Mouse (Mus musculus) myocyte (in vitro differentiated cells): ENCODE results near the gene Gm20388. TPM values are rescaled to one million over a fixed set of nuclear protein-coding genes. Genes with fewer than 3 reads are reported as not detected.

ENCODE experiments used
- H3K27me3 ChIP-seq: one replicate; pipeline ENCODE4 v1.6.1; 2011; ENCODE audit not compliant: control insufficient read depth, insufficient read depth, insufficient read length
- H3K36me3 ChIP-seq: one replicate; pipeline ENCODE4 v1.6.1; 2011; ENCODE audit not compliant: control insufficient read depth, insufficient read depth
- H3K4me2 ChIP-seq: one replicate; pipeline ENCODE4 v1.6.1; 2011; ENCODE audit warnings: low read depth, control low read depth
- H3K4me3 ChIP-seq: one replicate; pipeline ENCODE4 v1.5.1; 2011; ENCODE audit warnings: mild to moderate bottlenecking, control low read depth, moderate library complexity
- H3K79me2 ChIP-seq: one replicate; pipeline ENCODE4 v1.6.1; 2011; ENCODE audit not compliant: control insufficient read depth, insufficient read depth
- H3ac ChIP-seq: one replicate; pipeline ENCODE4 v1.6.1; 2011; ENCODE audit not compliant: control insufficient read depth, insufficient read length
- CEBPB ChIP-seq: IDR thresholded peaks from 2 replicates; pipeline ENCODE4 v1.6.1; 2011; ENCODE audit warnings: mild to moderate bottlenecking, moderate library complexity; ENCODE audit not compliant: poor library complexity, insufficient read depth, severe bottlenecking
- E2F4 ChIP-seq: IDR thresholded peaks from one replicate; pipeline ENCODE4 v1.6.1; 2011; ENCODE audit warnings: mild to moderate bottlenecking, control low read depth, moderate library complexity; ENCODE audit not compliant: insufficient read depth
- MAX ChIP-seq: IDR thresholded peaks from one replicate; pipeline ENCODE4 v1.6.1; 2011; ENCODE audit warnings: low read depth, mild to moderate bottlenecking, control low read depth
- MYOD1 ChIP-seq, 3 experiments: IDR thresholded peaks; one replicate each; pipeline ENCODE4 v1.6.1; 2011; ENCODE audit warnings: control low read depth in 2 of 3, low read depth in 2 of 3, mild to moderate bottlenecking in 2 of 3, moderate library complexity in 1 of 3; ENCODE audit not compliant: insufficient read length in 2 of 3, control insufficient read depth in 1 of 3
- MYOG ChIP-seq, 3 experiments: IDR thresholded peaks; one replicate each; pipeline ENCODE4 v1.6.1; 2011; ENCODE audit warnings: control low read depth in 2 of 3, low read depth in 2 of 3, mild to moderate bottlenecking in 2 of 3; ENCODE audit not compliant: insufficient read length in 2 of 3, control insufficient read depth in 1 of 3, insufficient read depth in 1 of 3
- POLR2A ChIP-seq: IDR thresholded peaks from one replicate; pipeline ENCODE4 v1.6.1; 2011; ENCODE audit warnings: low read depth, mild to moderate bottlenecking, control low read depth, moderate library complexity; ENCODE audit not compliant: insufficient read length
- POLR2AphosphoS2 ChIP-seq: IDR thresholded peaks from one replicate; pipeline ENCODE4 v1.6.1; 2011; ENCODE audit warnings: low read depth, control low read depth; ENCODE audit not compliant: insufficient read length
- REST ChIP-seq: IDR thresholded peaks from one replicate; pipeline ENCODE4 v1.6.1; 2011; ENCODE audit warnings: mild to moderate bottlenecking, control low read depth, moderate library complexity; ENCODE audit not compliant: insufficient read depth, insufficient read length
- SRF ChIP-seq: IDR thresholded peaks from one replicate; pipeline ENCODE4 v1.6.1; 2011; ENCODE audit warnings: low read depth; ENCODE audit not compliant: control insufficient read depth, insufficient read length
- TCF12 ChIP-seq: IDR thresholded peaks from one replicate; pipeline ENCODE4 v1.6.1; 2011; ENCODE audit warnings: mild to moderate bottlenecking, control low read depth; ENCODE audit not compliant: poor library complexity, insufficient read depth, severe bottlenecking
- TCF3 ChIP-seq: IDR thresholded peaks from one replicate; pipeline ENCODE4 v1.6.1; 2011; ENCODE audit warnings: low read depth, control low read depth; ENCODE audit not compliant: insufficient read length
- USF1 ChIP-seq: IDR thresholded peaks from one replicate; pipeline ENCODE4 v1.6.1; 2011; ENCODE audit warnings: low read depth, mild to moderate bottlenecking, control low read depth, moderate library complexity
- polyA plus RNA-seq: library from polyadenylated mRNA; unstranded; fragments of >200 nt; fragmentation: generic; extraction: Trizol; gene quantifications from one replicate; pipeline ENCODE4 v1.2.1, GENCODE M21; 2012; ENCODE audit warnings: missing spikeins

Gene Gm20388
- polyA plus RNA-seq, 1 experiment, result 15.3 TPM

DNA sequence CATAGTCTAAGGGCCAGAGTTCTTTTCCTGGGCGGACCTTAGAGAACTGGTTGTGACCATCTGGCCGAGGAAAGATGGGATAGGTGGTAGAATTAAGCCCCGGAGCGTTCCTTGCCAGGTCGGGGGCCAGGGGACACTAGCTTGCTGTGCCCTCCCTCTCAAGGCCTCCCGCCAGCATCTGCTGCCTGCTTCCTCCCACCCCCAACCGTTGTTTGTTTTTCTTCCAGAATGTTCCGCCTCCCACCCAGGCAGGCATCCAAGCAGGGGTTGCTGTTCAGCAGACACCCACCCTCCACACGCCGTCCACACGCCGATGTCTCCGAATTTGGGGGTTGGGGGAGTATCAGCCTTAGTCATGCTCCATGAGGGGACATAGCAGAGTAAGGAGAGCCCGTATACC lies 367.4 kb downstream of the Gm20388 start:
- no peak overlapping the region for H3K4me2 ChIP-seq

DNA sequence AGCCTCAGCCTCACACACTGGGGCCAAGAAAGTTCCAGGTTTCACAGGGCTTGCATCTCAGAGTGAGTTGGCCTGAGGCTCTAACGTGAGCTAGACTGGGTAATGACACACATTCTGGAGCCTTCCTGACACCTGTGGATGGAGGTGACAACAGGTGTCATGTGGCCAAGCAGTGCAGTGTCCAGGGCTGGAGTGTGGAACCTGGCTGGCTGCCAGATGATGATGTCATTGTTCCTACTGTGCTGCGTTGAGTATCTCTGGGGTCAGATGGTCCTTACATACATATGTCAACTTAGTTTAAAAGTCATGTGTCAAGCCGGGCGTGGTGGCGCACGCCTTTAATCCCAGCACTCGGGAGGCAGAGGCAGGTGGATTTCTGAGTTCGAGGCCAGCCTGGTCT lies 368.8 kb downstream of the Gm20388 start:
- H3K4me3 ChIP-seq, result no peak overlapping the region
- no peaks in the 10 kb centered on the region for H3K27me3 ChIP-seq
- H3K79me2 ChIP-seq, result peaks cover 23% of the 10 kb centered on the region
- no peak for TF ChIP-seq REST
- TF ChIP-seq MYOG (IDR thresholded peaks at IDR 0.05; ENCODE audit: control insufficient read depth in 1 of 3, insufficient read depth in 1 of 3, insufficient read length in 2 of 3, low read depth in 2 of 3), result peak in 1 of 3 experiments; percentile 28
- H3K36me3 ChIP-seq, result no peaks in the 10 kb centered on the region
- no peak overlapping the region for H3K4me2 ChIP-seq
- no peak overlapping the region for H3ac ChIP-seq

More for the DNA sequence above, 367.4 kb downstream of the Gm20388 start:
- TF ChIP-seq TCF12, result no peak
- no peak for TF ChIP-seq MAX
- TF ChIP-seq TCF3, result no peak
- TF ChIP-seq CEBPB, result no peak
- no peak for TF ChIP-seq USF1
- no peak for TF ChIP-seq E2F4
- no peak for TF ChIP-seq POLR2A
- no peak for TF ChIP-seq POLR2AphosphoS2
- no peak for TF ChIP-seq SRF
- no peak for TF ChIP-seq MYOD1 (IDR thresholded peaks at IDR 0.05; ENCODE audit: control insufficient read depth in 1 of 3, insufficient read length in 2 of 3, low read depth in 2 of 3)
- TF ChIP-seq MYOG (IDR thresholded peaks at IDR 0.05; ENCODE audit: control insufficient read depth in 1 of 3, insufficient read depth in 1 of 3, insufficient read length in 2 of 3, low read depth in 2 of 3), result no peak
- no peak for TF ChIP-seq REST
- Histone ChIP-seq H3K79me2 (peaks cover 18% of the 10 kb centered on the region), H3ac (no peak overlapping the region), H3K27me3 (no peaks in the 10 kb centered on the region), H3K36me3 (no peaks in the 10 kb centered on the region), H3K4me3 (no peak overlapping the region)

DNA sequence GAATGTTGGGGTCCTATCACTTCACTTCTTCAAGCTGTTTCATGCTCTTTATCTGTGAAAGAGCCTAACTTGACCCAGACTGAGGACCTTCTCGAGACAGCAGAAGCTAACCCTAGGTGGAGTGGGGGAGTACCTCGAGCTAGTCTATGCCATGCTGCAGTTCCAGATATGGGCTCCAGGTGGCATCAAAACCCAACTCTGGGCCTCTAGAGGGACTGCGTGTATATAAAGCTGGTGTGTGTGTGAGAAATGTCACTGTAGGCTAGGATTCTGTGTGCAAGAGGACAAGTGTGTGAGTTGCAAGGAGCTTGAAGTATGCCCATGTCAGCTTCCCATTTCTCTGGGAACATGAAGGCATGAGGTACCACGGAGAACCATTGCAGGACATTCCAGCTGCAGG lies 370.8 kb downstream of the Gm20388 start:
- TF ChIP-seq REST (no peak), MAX (no peak), CEBPB (no peak), POLR2A (no peak), POLR2AphosphoS2 (no peak), MYOG (IDR thresholded peaks at IDR 0.05; ENCODE audit: control insufficient read depth in 1 of 3, insufficient read depth in 1 of 3, insufficient read length in 2 of 3, low read depth in 2 of 3) (no peak), E2F4 (no peak), USF1 (no peak), MYOD1 (IDR thresholded peaks at IDR 0.05; ENCODE audit: control insufficient read depth in 1 of 3, insufficient read length in 2 of 3, low read depth in 2 of 3) (no peak), SRF (no peak), TCF12 (no peak)
- no peak overlapping the region for H3K4me3 ChIP-seq
- no peaks in the 10 kb centered on the region for H3K27me3 ChIP-seq
- no peaks in the 10 kb centered on the region for H3K36me3 ChIP-seq
- H3K4me2 ChIP-seq, result no peak overlapping the region
- peaks cover 33% of the 10 kb centered on the region for H3K79me2 ChIP-seq
- H3ac ChIP-seq, result no peak overlapping the region

DNA sequence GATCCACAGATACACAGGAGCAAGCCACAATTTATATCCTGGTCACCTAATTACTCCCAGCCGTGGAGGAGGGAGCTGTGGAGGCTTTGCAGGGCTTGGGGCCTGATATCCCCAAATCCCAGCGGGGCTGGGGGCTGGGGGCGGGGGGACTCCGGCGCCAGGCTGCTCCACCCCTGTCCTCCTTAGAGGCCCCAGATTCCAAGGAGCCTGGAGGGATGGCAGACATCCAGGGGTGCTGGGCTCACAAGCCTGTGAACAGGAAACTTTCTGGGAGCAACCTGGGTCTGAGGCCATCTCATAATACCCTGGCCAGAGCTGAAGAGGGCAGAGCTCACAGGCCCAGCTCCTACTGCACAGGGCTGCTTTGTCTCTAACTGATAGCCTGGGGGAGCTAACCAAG lies 371.8 kb downstream of the Gm20388 start:
- H3K27me3 ChIP-seq, result no peaks in the 10 kb centered on the region
- no peak overlapping the region for H3ac ChIP-seq
- no peak overlapping the region for H3K4me3 ChIP-seq
- no peaks in the 10 kb centered on the region for H3K36me3 ChIP-seq
- H3K79me2 ChIP-seq, result peaks cover 37% of the 10 kb centered on the region
- no peak for TF ChIP-seq POLR2AphosphoS2
- no peak for TF ChIP-seq MYOD1 (IDR thresholded peaks at IDR 0.05; ENCODE audit: control insufficient read depth in 1 of 3, insufficient read length in 2 of 3, low read depth in 2 of 3)
- TF ChIP-seq MYOG (IDR thresholded peaks at IDR 0.05; ENCODE audit: control insufficient read depth in 1 of 3, insufficient read depth in 1 of 3, insufficient read length in 2 of 3, low read depth in 2 of 3), result no peak
- no peak for TF ChIP-seq MAX
- TF ChIP-seq TCF3, result no peak
- TF ChIP-seq USF1, result no peak
- TF ChIP-seq CEBPB, result no peak
- TF ChIP-seq POLR2A, result no peak
- TF ChIP-seq E2F4, result no peak
- TF ChIP-seq TCF12, result no peak
- no peak for TF ChIP-seq REST
- TF ChIP-seq SRF, result no peak
- no peak overlapping the region for H3K4me2 ChIP-seq

DNA sequence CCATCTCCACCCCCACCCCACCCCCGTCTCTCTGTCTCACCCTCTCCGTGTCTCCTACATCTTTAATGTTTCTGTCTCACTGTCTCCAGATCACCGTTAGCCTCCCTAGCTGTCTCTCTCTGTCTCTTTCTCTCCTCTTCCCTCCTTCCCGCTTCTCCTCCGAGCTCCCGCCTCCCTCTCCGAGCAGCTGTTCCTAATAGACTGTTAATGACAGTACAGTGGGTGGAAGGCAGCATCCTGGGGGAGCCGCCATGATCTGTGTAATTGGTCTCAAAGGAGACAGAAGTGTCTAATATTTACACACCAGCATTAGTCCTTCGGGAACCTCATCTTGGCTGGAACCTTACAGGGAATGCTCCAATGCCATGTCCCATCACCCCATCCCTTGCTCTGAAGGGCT lies 373.6 kb downstream of the Gm20388 start:
- no peak overlapping the region for H3K4me3 ChIP-seq
- TF ChIP-seq POLR2A (no peak), MYOD1 (IDR thresholded peaks at IDR 0.05; ENCODE audit: control insufficient read depth in 1 of 3, insufficient read length in 2 of 3, low read depth in 2 of 3) (peak in 1 of 3 experiments; percentile 11)

More for the DNA sequence above, 373.6 kb downstream of the Gm20388 start:
- no peaks in the 10 kb centered on the region for H3K27me3 ChIP-seq
- H3K79me2 ChIP-seq, result peaks cover 37% of the 10 kb centered on the region
- no peaks in the 10 kb centered on the region for H3K36me3 ChIP-seq
- no peak overlapping the region for H3K4me2 ChIP-seq
- no peak overlapping the region for H3ac ChIP-seq
